10 mouse cellular contexts compared by ENCODE assay signal in the genomic region with DNA sequence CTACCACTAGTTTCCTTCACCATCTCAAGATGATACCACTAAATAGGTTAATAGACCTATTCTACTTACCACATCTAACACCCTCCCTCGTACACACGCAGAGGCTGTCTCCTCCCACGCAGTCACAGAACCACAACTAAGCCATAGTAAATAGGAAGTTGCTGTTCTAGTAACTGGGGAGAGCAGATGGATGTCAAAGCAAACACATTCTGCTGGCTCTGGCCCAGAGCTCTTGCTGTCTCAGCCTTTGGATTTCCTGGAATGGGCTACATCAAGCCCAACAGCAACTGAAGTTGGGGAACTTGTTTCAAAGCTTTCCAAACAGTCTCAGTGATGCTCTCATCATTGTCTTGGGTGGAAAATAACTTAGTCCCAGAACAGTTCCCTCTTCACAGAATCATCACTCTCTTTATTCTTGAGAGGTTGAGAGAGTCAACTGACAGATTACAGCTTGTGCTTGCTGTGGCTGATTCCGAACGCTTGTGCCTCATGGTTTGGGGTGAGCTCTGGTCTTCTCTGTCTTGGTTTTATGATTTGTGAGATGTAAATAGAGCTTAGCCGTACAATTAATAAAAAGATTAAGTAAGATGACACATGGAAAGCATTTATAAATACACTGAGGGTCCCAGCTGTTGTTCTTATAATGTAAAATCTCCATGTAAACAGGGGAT.
DNase-seq lines count a peak whose midpoint lies in the region; ATAC-seq and TF ChIP-seq lines count a peak whose summit lies in the region.
"Had no signal": no experiment of that assay in that cellular context is flagged by ENCODE, and none has a peak within 500 bp of the region (broad histone marks: within the 10 kb centered on the region; RNA-seq: fewer than 3 reads in every experiment).

No protein-coding gene starts in this region.

- intact Hi-C loops in heart, adult 2 months (cut with DNase I), result no loop called here

- H3K4me1 ChIP-seq in heart, adult 2 months (ENCODE audit: control insufficient read depth, insufficient read depth, low read length), result peaks cover 4% of the 10 kb centered on the region; the same call in 1 of the 2 replicates
- H3K4me1 ChIP-seq in heart, embryonic 12.5 days (replicated peaks), result no peaks in the 10 kb centered on the region
- H3K4me1 ChIP-seq in hindbrain, embryonic 14.5 days (replicated peaks; ENCODE audit: control insufficient read depth, insufficient read depth, low read length), result no peaks in the 10 kb centered on the region
- H3K4me1 ChIP-seq: liver, embryonic 15.5 days had no signal

- H3K27me3 ChIP-seq in heart, adult 2 months (ENCODE audit: control insufficient read depth, insufficient read depth, low read length), result no peaks in the 10 kb centered on the region
- no peaks in the 10 kb centered on the region for H3K27me3 ChIP-seq in heart, embryonic 12.5 days (replicated peaks)
- H3K27me3 ChIP-seq in hindbrain, embryonic 14.5 days (ENCODE audit: control insufficient read depth, insufficient read depth, low read length), result no peaks in the 10 kb centered on the region
- H3K27me3 ChIP-seq: liver, embryonic 15.5 days; Patski had no signal

- ATAC-seq in heart, embryonic 12.5 days (ENCODE audit: insufficient number of reproducible peaks, low FRiP score), result no peak
- peak; percentile 71 for ATAC-seq in monocyte, adult 5-6 weeks (replicated peaks; ENCODE audit: insufficient number of reproducible peaks, low FRiP score, low TSS enrichment, poor library complexity, severe bottlenecking)
- ATAC-seq in hindbrain, embryonic 14.5 days (ENCODE audit: low FRiP score), result no peak
- ATAC-seq: Patski had no signal

- H3K4me2 ChIP-seq in heart, embryonic 12.5 days, result no peak overlapping the region
- no peak overlapping the region for H3K4me2 ChIP-seq in hindbrain, embryonic 14.5 days (replicated peaks)
- H3K4me2 ChIP-seq: liver, embryonic 15.5 days had no signal

- no peaks in the 10 kb centered on the region; the same call in 1 of the 2 replicates for H3K36me3 ChIP-seq in heart, adult 2 months (ENCODE audit: control insufficient read depth, insufficient read depth, low read length)
- H3K36me3 ChIP-seq in heart, embryonic 12.5 days, result no peaks in the 10 kb centered on the region
- H3K36me3 ChIP-seq in hindbrain, embryonic 14.5 days (replicated peaks; ENCODE audit: control insufficient read depth, insufficient read depth), result no peaks in the 10 kb centered on the region
- H3K36me3 ChIP-seq: liver, embryonic 15.5 days had no signal

- no peak overlapping the region for H3K4me3 ChIP-seq in heart, adult 2 months
- H3K4me3 ChIP-seq in heart, embryonic 12.5 days, result no peak overlapping the region
- no peak overlapping the region for H3K4me3 ChIP-seq in hindbrain, embryonic 14.5 days (replicated peaks; ENCODE audit: low read length)
- H3K4me3 ChIP-seq: liver, embryonic 15.5 days had no signal

- TF ChIP-seq EP300 in heart, adult 2 months (IDR thresholded peaks at IDR 0.05; ENCODE audit: insufficient read depth, low read depth, low read length), result 0 out of 2 replicates have a peak, but pooled peaks have one; percentile 11

- no peak overlapping the region for H3K27ac ChIP-seq in heart, adult 2 months
- no peak overlapping the region for H3K27ac ChIP-seq in heart, embryonic 12.5 days (ENCODE audit: poor library complexity, severe bottlenecking)
- no peak overlapping the region for H3K27ac ChIP-seq in hindbrain, embryonic 14.5 days
- H3K27ac ChIP-seq: liver, embryonic 15.5 days had no signal

- peak; percentile 50 to 68 for DNase-seq in heart, adult 2 months
- peak; percentile 62 for DNase-seq in NIH3T3 (ENCODE audit: low read depth)
- DNase-seq in gastrocnemius, adult 18-20 months (ENCODE audit: low spot score), result peak; percentile 38
- peak; percentile 54 to 66 for DNase-seq in kidney, postnatal 4 days
- no peak for DNase-seq in hindbrain, embryonic 14.5 days (ENCODE audit: low spot score)
- no peak for DNase-seq in c-Kit-positive CD71-positive TER-119-positive erythroid progenitor cells, embryonic 14.5 days (ENCODE audit: low spot score)

- no peaks in the 10 kb centered on the region for H3K9me3 ChIP-seq in heart, embryonic 12.5 days (replicated peaks)
- H3K9me3 ChIP-seq in hindbrain, embryonic 14.5 days (ENCODE audit: control insufficient read depth, low read length), result no peaks in the 10 kb centered on the region
- H3K9me3 ChIP-seq: liver, embryonic 15.5 days had no signal

- H3K79me2 ChIP-seq in heart, adult 2 months (replicated peaks; ENCODE audit: control insufficient read depth, insufficient read depth, low read length), result no peaks in the 10 kb centered on the region

- TF ChIP-seq CTCF in heart, adult 2 months (IDR thresholded peaks at IDR 0.05), result no peak

- no peak overlapping the region for H3K9ac ChIP-seq in heart, adult 2 months (ENCODE audit: low read depth, low read length)
- no peak overlapping the region for H3K9ac ChIP-seq in heart, embryonic 12.5 days
- no peak overlapping the region for H3K9ac ChIP-seq in hindbrain, embryonic 14.5 days
- H3K9ac ChIP-seq: liver, embryonic 15.5 days had no signal

- TF ChIP-seq POLR2A in heart, adult 2 months (IDR thresholded peaks at IDR 0.05; ENCODE audit: insufficient read depth, low read depth, low read length), result no peak

- 45% methylated on average over 6 of the region's 6 CpGs for WGBS in heart, adult 2 months
- whole genome bisulfite sequencing in heart, embryonic 12.5 days, result 68% methylated on average over 6 of the region's 6 CpGs
- 89% methylated on average over 6 of the region's 6 CpGs for WGBS in hindbrain, embryonic 14.5 days

Comparison
In these comparisons a context has a peak if more than half of its experiments do, and no peak if none do; other contexts are left out.
1. DNase-seq: peak in heart, adult 2 months (2 of 2), NIH3T3 (single experiment), gastrocnemius, adult 18-20 months (single experiment) and kidney, postnatal 4 days (2 of 2); none in hindbrain, embryonic 14.5 days (single experiment) and c-Kit-positive CD71-positive TER-119-positive erythroid progenitor cells, embryonic 14.5 days (single experiment).